Mouse (Mus musculus): ENCODE measurements at regions not wholly inside any gene's neighbourhood (a gene's known extent, or its start where the extent isn't known, plus 50 kb on each side); places are given as distances from the start of the nearest gene placed in this dataset.
A peak's percentile ranks its signal among the peaks of the same experiment; 100 is the strongest.

DNA sequence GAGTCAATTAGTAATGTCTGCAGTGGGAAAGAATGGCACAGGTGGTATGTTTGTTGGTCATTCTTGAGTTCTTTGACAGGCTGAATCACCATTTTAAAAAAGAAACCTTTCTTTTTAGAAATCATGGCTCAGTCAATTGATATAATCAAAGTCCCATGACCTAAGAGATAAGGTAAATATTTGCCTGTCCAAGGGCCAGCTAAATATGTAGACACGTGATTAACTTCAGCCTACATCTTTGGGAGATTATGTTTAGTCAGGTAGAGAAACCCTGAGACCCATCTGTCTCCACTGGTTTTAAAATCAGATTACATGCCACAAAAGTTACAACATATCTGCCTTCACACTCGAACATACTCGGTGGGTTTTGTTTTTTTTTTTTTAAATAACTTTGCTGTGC is 128.6 kb upstream of the Kazn start:
- Histone ChIP-seq H3K4me2 (no peak overlapping the region), H3K36me3 (no peaks in the 10 kb centered on the region), H3K9me3 (no peaks in the 10 kb centered on the region), H3K27me3 (no peaks in the 10 kb centered on the region), H3K4me1 (no peaks in the 10 kb centered on the region), H3K27ac (no peak overlapping the region), H3K4me3 (no peak overlapping the region), H3K9ac (no peak overlapping the region)
- no peak for ATAC-seq (ENCODE audit: insufficient number of reproducible peaks, low FRiP score, low TSS enrichment, low read depth)
- WGBS, result 84% methylated on average over 3 of the region's 3 CpGs

- H3K27me3 ChIP-seq, result no peaks in the 10 kb centered on the region
- no peak for ATAC-seq (ENCODE audit: insufficient number of reproducible peaks, low FRiP score, low TSS enrichment, low read depth)
- H3K27ac ChIP-seq, result no peak overlapping the region
- H3K36me3 ChIP-seq, result no peaks in the 10 kb centered on the region
- peaks cover 7% of the 10 kb centered on the region for H3K4me1 ChIP-seq
- WGBS, result 42% methylated on average over 5 of the region's 5 CpGs
- no peaks in the 10 kb centered on the region for H3K9me3 ChIP-seq
- H3K9ac ChIP-seq, result no peak overlapping the region
- no peak overlapping the region for H3K4me2 ChIP-seq
- H3K4me3 ChIP-seq, result no peak overlapping the region
Observed at GRCm38 (mm10) chr4:142362071-142362470, 122.9 kb upstream of the Kazn start.

- 27% methylated on average over 13 of the region's 13 CpGs for WGBS
- no peaks in the 10 kb centered on the region for H3K9me3 ChIP-seq
- no peak overlapping the region for H3K4me2 ChIP-seq
- H3K27me3 ChIP-seq, result no peaks in the 10 kb centered on the region
- ATAC-seq (ENCODE audit: insufficient number of reproducible peaks, low FRiP score, low TSS enrichment, low read depth), result no peak
- H3K27ac ChIP-seq, result no peak overlapping the region
- peaks cover 7% of the 10 kb centered on the region for H3K4me1 ChIP-seq
- no peaks in the 10 kb centered on the region for H3K36me3 ChIP-seq
- H3K4me3 ChIP-seq, result no peak overlapping the region
- no peak overlapping the region for H3K9ac ChIP-seq
Observed at GRCm38 (mm10) chr4:142358866-142359265, 119.7 kb upstream of the Kazn start.

DNA sequence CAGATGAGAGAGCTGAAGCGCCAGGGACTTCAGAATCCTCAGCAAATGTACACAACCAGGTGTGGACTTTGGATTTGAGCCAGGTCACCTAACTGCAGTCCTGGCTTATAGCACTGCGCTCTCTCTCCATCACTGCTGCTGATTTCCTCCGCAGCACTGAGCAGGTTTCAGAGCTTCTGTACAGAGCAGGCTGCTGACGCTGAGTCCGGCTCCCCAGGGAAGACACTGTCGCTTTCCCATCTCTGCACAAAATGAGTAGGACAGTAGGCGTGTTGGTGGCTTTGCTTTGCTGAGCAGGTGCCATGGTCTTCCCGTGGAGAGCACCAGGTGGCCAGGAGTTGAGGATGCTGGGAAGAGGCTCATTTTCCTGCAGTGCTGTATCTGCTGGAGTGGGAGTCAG is 116.2 kb upstream of the Kazn start:
- H3K4me3 ChIP-seq, result no peak overlapping the region
- no peak overlapping the region for H3K9ac ChIP-seq
- no peak overlapping the region for H3K27ac ChIP-seq
- H3K27me3 ChIP-seq, result no peaks in the 10 kb centered on the region
- WGBS, result 69% methylated on average over 8 of the region's 8 CpGs
- peaks cover 13% of the 10 kb centered on the region for H3K4me1 ChIP-seq
- no peak for ATAC-seq (ENCODE audit: insufficient number of reproducible peaks, low FRiP score, low TSS enrichment, low read depth)
- no peaks in the 10 kb centered on the region for H3K36me3 ChIP-seq
- no peak overlapping the region for H3K4me2 ChIP-seq
- H3K9me3 ChIP-seq, result no peaks in the 10 kb centered on the region

GRCm38 (mm10) chr4:142353526-142353925 is 114.3 kb upstream of the Kazn start:
- Histone ChIP-seq H3K4me1 (peaks cover 11% of the 10 kb centered on the region), H3K9me3 (no peaks in the 10 kb centered on the region), H3K36me3 (no peaks in the 10 kb centered on the region), H3K4me2 (no peak overlapping the region), H3K9ac (no peak overlapping the region), H3K27ac (no peak overlapping the region), H3K27me3 (no peaks in the 10 kb centered on the region), H3K4me3 (no peak overlapping the region)
- ATAC-seq (ENCODE audit: insufficient number of reproducible peaks, low FRiP score, low TSS enrichment, low read depth), result 0 out of 2 replicates have a peak, but pooled peaks have one; percentile 20
- WGBS, result 78% methylated on average over 7 of the region's 7 CpGs

DNA sequence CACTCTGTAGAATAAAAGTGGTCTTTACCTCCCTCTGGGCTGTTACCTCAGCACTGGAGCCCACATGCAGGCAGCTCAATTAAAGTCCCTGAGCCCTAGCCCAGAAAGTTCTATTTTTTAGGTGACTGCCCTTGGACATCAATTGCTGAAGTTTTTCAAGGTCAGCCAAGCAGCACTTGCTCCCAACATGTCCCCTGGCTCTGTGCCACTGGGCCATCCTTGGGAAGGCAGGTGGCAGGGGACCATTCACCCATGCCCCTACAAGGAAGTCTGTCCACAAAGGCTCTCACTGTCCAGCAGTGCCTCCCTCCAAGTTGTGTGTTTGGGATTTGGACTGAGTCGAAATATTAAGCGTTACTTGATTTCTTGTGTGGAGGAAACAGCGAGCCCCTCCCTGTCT is 112.6 kb upstream of the Kazn start:
- no peak overlapping the region for H3K4me2 ChIP-seq
- WGBS, result 74% methylated on average over 3 of the region's 3 CpGs

GRCm38 (mm10) chr4:142350986-142351385 is 111.8 kb upstream of the Kazn start:
- WGBS, result 92% methylated on average over 8 of the region's 8 CpGs
- Histone ChIP-seq H3K9ac (no peak overlapping the region), H3K9me3 (no peaks in the 10 kb centered on the region), H3K36me3 (no peaks in the 10 kb centered on the region), H3K27me3 (no peaks in the 10 kb centered on the region), H3K27ac (no peak overlapping the region), H3K4me2 (no peak overlapping the region), H3K4me3 (no peak overlapping the region), H3K4me1 (peaks cover 9% of the 10 kb centered on the region; the same call in 1 of the 2 replicates)
- no peak for ATAC-seq (ENCODE audit: insufficient number of reproducible peaks, low FRiP score, low TSS enrichment, low read depth)

More for the DNA sequence above, 112.6 kb upstream of the Kazn start:
- Histone ChIP-seq H3K27ac (no peak overlapping the region; the same call in 1 of the 2 replicates), H3K4me1 (peaks cover 8% of the 10 kb centered on the region; the same call in 1 of the 2 replicates), H3K4me3 (no peak overlapping the region), H3K36me3 (no peaks in the 10 kb centered on the region), H3K27me3 (no peaks in the 10 kb centered on the region), H3K9me3 (no peaks in the 10 kb centered on the region), H3K9ac (no peak overlapping the region)
- ATAC-seq (ENCODE audit: insufficient number of reproducible peaks, low FRiP score, low TSS enrichment, low read depth), result no peak

GRCm38 (mm10) chr4:142348910-142349309 is 109.7 kb upstream of the Kazn start:
- H3K4me3 ChIP-seq, result no peak overlapping the region
- no peaks in the 10 kb centered on the region for H3K27me3 ChIP-seq
- 58% methylated on average over 6 of the region's 6 CpGs for WGBS
- ATAC-seq (ENCODE audit: insufficient number of reproducible peaks, low FRiP score, low TSS enrichment, low read depth), result no peak
- H3K9me3 ChIP-seq, result no peaks in the 10 kb centered on the region
- H3K9ac ChIP-seq, result no peak overlapping the region
- no peak overlapping the region for H3K4me2 ChIP-seq
- H3K4me1 ChIP-seq, result peaks cover 13% of the 10 kb centered on the region; the same call in 1 of the 2 replicates
- H3K27ac ChIP-seq, result no peak overlapping the region
- H3K36me3 ChIP-seq, result no peaks in the 10 kb centered on the region

DNA sequence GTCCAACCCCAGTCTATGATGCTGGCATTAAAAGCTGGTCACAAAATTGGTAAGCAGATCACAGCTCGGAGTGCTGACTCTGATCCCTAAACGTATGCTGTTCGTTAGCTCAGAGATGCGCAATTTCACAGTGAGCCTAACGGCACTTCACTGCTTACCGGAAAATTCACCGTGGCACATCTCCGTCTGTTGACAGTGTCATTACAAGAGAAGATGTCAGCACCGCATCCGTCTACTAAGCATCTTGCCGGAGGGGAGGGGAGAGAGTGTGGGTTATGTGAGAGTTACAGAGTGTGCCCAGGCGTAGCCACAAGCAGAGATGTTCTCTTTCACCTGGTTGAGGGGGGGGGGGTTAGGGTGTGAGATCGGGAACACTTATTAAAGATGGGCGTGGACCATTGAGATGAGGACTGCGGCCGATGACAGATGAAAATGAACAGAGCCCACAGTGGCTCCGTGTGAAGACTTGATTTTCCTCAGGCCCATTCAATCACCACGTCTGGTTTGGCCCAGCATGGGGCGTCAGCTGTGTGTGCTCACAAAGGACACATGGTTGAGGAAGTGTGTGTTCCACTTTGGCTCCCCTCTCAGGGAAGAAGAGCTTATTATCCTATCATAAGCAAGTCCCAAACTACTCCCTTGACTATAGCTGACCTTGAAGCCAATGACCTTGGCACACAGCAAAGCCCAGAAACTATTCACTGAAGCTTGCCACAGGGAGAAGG is 103.4 kb upstream of the Kazn start:
- peaks cover 14% of the 10 kb centered on the region for H3K4me1 ChIP-seq
- H3K4me3 ChIP-seq, result no peak overlapping the region
- H3K4me2 ChIP-seq, result no peak overlapping the region
- no peaks in the 10 kb centered on the region for H3K27me3 ChIP-seq
- no peaks in the 10 kb centered on the region for H3K9me3 ChIP-seq
- 67% methylated on average over 19 of the region's 19 CpGs for WGBS
- H3K9ac ChIP-seq, result no peak overlapping the region
- no peaks in the 10 kb centered on the region for H3K36me3 ChIP-seq
- H3K27ac ChIP-seq, result no peak overlapping the region
- no peak for ATAC-seq (ENCODE audit: insufficient number of reproducible peaks, low FRiP score, low TSS enrichment, low read depth)

DNA sequence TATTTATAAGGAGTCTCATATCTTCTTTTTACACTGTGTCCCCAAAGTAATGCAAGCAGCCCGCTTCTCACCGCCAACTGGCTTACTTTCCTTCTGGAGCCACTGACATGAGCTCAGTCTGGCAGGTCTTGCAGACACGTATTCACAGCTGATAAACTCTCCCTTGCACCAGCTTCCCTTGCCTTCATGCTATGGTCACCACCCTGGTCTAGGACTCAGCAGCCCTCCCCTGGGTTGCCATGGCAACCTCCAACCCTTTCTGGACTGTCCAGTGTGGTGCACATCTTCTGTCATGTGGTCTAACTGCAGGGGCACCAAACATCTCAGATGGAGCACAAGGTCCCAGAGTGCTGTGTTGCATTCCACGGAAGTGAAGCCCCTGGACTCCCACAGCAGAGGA is 102.1 kb upstream of the Kazn start:
- no peak for ATAC-seq (ENCODE audit: insufficient number of reproducible peaks, low FRiP score, low TSS enrichment, low read depth)
- H3K4me1 ChIP-seq, result peaks cover 14% of the 10 kb centered on the region
- no peak overlapping the region for H3K4me3 ChIP-seq
- 56% methylated on average over 4 of the region's 4 CpGs for WGBS
- no peaks in the 10 kb centered on the region for H3K36me3 ChIP-seq
- no peaks in the 10 kb centered on the region for H3K27me3 ChIP-seq
- no peak overlapping the region for H3K9ac ChIP-seq
- no peaks in the 10 kb centered on the region for H3K9me3 ChIP-seq
- H3K27ac ChIP-seq, result no peak overlapping the region
- no peak overlapping the region for H3K4me2 ChIP-seq

- Histone ChIP-seq H3K9me3 (no peaks in the 10 kb centered on the region), H3K27ac (no peak overlapping the region), H3K9ac (no peak overlapping the region), H3K36me3 (no peaks in the 10 kb centered on the region), H3K4me2 (no peak overlapping the region), H3K4me3 (no peak overlapping the region), H3K27me3 (no peaks in the 10 kb centered on the region), H3K4me1 (peaks cover 12% of the 10 kb centered on the region)
- ATAC-seq (ENCODE audit: insufficient number of reproducible peaks, low FRiP score, low TSS enrichment, low read depth), result no peak
- 33% methylated on average over 3 of the region's 3 CpGs for WGBS
Observed at GRCm38 (mm10) chr4:142340057-142340456, 100.9 kb upstream of the Kazn start.

- Histone ChIP-seq H3K4me2 (no peak overlapping the region), H3K27me3 (no peaks in the 10 kb centered on the region), H3K4me3 (no peak overlapping the region), H3K36me3 (no peaks in the 10 kb centered on the region), H3K9ac (no peak overlapping the region), H3K9me3 (no peaks in the 10 kb centered on the region), H3K4me1 (peaks cover 9% of the 10 kb centered on the region), H3K27ac (no peak overlapping the region)
- no peak for ATAC-seq (ENCODE audit: insufficient number of reproducible peaks, low FRiP score, low TSS enrichment, low read depth)
- 81% methylated on average over 8 of the region's 8 CpGs for WGBS
Observed at GRCm38 (mm10) chr4:142337701-142338100, 98.5 kb upstream of the Kazn start.

GRCm38 (mm10) chr4:142336943-142337342 is 97.7 kb upstream of the Kazn start:
- Histone ChIP-seq H3K4me3 (no peak overlapping the region), H3K36me3 (no peaks in the 10 kb centered on the region), H3K4me2 (no peak overlapping the region), H3K27ac (no peak overlapping the region), H3K4me1 (peaks cover 9% of the 10 kb centered on the region), H3K27me3 (no peaks in the 10 kb centered on the region), H3K9ac (no peak overlapping the region), H3K9me3 (no peaks in the 10 kb centered on the region)
- 66% methylated on average over 2 of the region's 2 CpGs for WGBS
- no peak for ATAC-seq (ENCODE audit: insufficient number of reproducible peaks, low FRiP score, low TSS enrichment, low read depth)

Data from limb, embryonic 15.5 days (tissue).